Mouse (Mus musculus) adrenal gland, postnatal 4 days (tissue): Measurements from ENCODE around the gene Fgfr2. TPM values are rescaled to one million over a fixed set of nuclear protein-coding genes. Genes with fewer than 3 reads are reported as not detected.

Source experiments
- DNase-seq, 2 experiments: peaks; one replicate each; pipeline ENCODE4 v3.0.0; 2021 to 2022; ENCODE audit warnings: low spot score in 2 of 2, mixed read lengths in 2 of 2
- total RNA-seq, 2 experiments: library from RNA; stranded (reverse); gene quantifications; 2 replicates each; pipeline ENCODE4 v1.2.3; 2021

Gene Fgfr2
- total RNA-seq, 2 experiments from 2014 or later = 205 to 210 TPM

GRCm38 (mm10) chr7:131958705-131959104, 1164.4 kb downstream of the Fgfr2 start:
- DNase-seq = no peak

- no peak for DNase-seq
These were observed 1169.7 kb downstream of the Fgfr2 start for GRCm38 (mm10) chr7:131953402-131953801.

GRCm38 (mm10) chr7:131951131-131951530, 1172.0 kb downstream of the Fgfr2 start:
- no peak for DNase-seq

- no peak for DNase-seq
These were observed 1185.5 kb downstream of the Fgfr2 start for GRCm38 (mm10) chr7:131937611-131938010.

- DNase-seq = no peak
These were observed 1195.7 kb downstream of the Fgfr2 start for GRCm38 (mm10) chr7:131927288-131928050.

GRCm38 (mm10) chr7:131917384-131917783, 1205.8 kb downstream of the Fgfr2 start:
- DNase-seq = no peak

- no peak for DNase-seq
These were observed 1213.5 kb downstream of the Fgfr2 start for GRCm38 (mm10) chr7:131909611-131910010.

- no peak for DNase-seq
These were observed 1216.5 kb downstream of the Fgfr2 start for GRCm38 (mm10) chr7:131906499-131907190.

GRCm38 (mm10) chr7:131899356-131899755, 1223.8 kb downstream of the Fgfr2 start:
- DNase-seq = peak; percentile 10 to 22

GRCm38 (mm10) chr7:131897282-131897681, 1225.9 kb downstream of the Fgfr2 start:
- DNase-seq = no peak

- no peak for DNase-seq
These were observed 1240.3 kb downstream of the Fgfr2 start for GRCm38 (mm10) chr7:131882824-131883223.

- DNase-seq = peak; percentile 57 to 63
These were observed 1241.1 kb downstream of the Fgfr2 start for GRCm38 (mm10) chr7:131881876-131882615.

- DNase-seq = no peak
These were observed 1243.0 kb downstream of the Fgfr2 start for GRCm38 (mm10) chr7:131880150-131880549.

GRCm38 (mm10) chr7:131878846-131879245, 1244.3 kb downstream of the Fgfr2 start:
- DNase-seq = no peak

- no peak for DNase-seq
These were observed 1262.0 kb downstream of the Fgfr2 start for GRCm38 (mm10) chr7:131861157-131861556.

- DNase-seq = no peak
These were observed 1267.5 kb downstream of the Fgfr2 start for GRCm38 (mm10) chr7:131855641-131856040.

- DNase-seq = no peak
These were observed 1272.6 kb downstream of the Fgfr2 start for GRCm38 (mm10) chr7:131850579-131850978.

GRCm38 (mm10) chr7:131846066-131846905, 1276.9 kb downstream of the Fgfr2 start:
- no peak for DNase-seq

GRCm38 (mm10) chr7:131830261-131830660, 1292.9 kb downstream of the Fgfr2 start:
- no peak for DNase-seq

- no peak for DNase-seq
These were observed 1296.3 kb downstream of the Fgfr2 start for GRCm38 (mm10) chr7:131826811-131827210.

- DNase-seq = no peak
These were observed 1305.2 kb downstream of the Fgfr2 start for GRCm38 (mm10) chr7:131817976-131818375.
